Mouse (Mus musculus) stomach, postnatal 0 days (tissue): Measurements from ENCODE around the gene Shkbp1.

ENCODE experiments used
- CTCF ChIP-seq: IDR thresholded peaks from 2 replicates; pipeline ENCODE4 v1.5.1; 2016; ENCODE audit warnings: antibody characterized with exemption, low read depth, mild to moderate bottlenecking, moderate library complexity
- EP300 ChIP-seq: optimal IDR thresholded peaks from 2 replicates; pipeline ENCODE3; 2016; ENCODE audit warnings: antibody characterized with exemption

DNA sequence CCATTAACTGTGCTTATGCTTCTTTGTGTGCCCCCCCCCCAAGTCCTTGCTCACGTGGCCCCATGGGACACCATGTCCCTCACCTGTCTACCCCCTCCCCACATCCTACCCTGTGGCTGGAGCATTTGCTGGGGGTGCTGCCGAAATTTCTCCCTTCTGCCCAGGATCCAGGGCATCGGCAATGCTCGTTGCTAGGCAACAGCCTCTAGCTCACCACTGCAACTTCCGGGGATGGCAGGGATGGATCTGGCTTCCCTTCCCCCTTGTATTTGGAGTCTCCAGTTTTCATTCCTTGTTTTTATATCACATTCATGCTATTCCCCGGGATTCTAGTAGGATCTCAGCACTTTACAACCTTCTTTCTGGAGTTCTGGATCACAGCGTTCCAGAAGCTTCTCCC is 16.3 kb downstream of the Shkbp1 start:
- no peak for TF ChIP-seq CTCF
- TF ChIP-seq EP300 = no peak
